Mouse (Mus musculus): ENCODE data around the gene 1700025C18Rik. TPM values are rescaled to one million over a fixed set of nuclear protein-coding genes. Genes with fewer than 3 reads are reported as not detected.

The 1700025C18Rik gene
- polyA plus RNA-seq, 2 experiments: not detected

GRCm38 (mm10) chr2:165092393-165092792, 1.8 kb upstream of the 1700025C18Rik start:
- 32% methylated on average over 7 of the region's 7 CpGs for WGBS
- H3K9me3 ChIP-seq (ENCODE audit: control insufficient read depth, low read length): no peaks in the 10 kb centered on the region
- no peaks in the 10 kb centered on the region for H3K4me1 ChIP-seq (ENCODE audit: control insufficient read depth, insufficient read depth, low read length)
- TF ChIP-seq POLR2A (IDR thresholded peaks at IDR 0.05; ENCODE audit: borderline replicate concordance, extremely low read depth, insufficient read depth, insufficient read length): no peak
- H3K9ac ChIP-seq (ENCODE audit: low read depth, low read length, severe bottlenecking): no peak overlapping the region
- no peak for ATAC-seq (ENCODE audit: low FRiP score, low read depth)
- no peaks in the 10 kb centered on the region for H3K27me3 ChIP-seq (ENCODE audit: control insufficient read depth, insufficient read depth, low read length)
- H3K27ac ChIP-seq (replicated peaks; ENCODE audit: low read depth, low read length): no peak overlapping the region
- H3K4me2 ChIP-seq (replicated peaks; ENCODE audit: low read depth, low read length, severe bottlenecking): no peak overlapping the region
- no peak overlapping the region for H3K4me3 ChIP-seq (replicated peaks; ENCODE audit: low read length)
- no peaks in the 10 kb centered on the region for H3K36me3 ChIP-seq (ENCODE audit: control insufficient read depth, insufficient read depth, low read length)
- DNase-seq (ENCODE audit: low spot score): no peak

GRCm38 (mm10) chr2:165091433-165091965, 949 bp upstream of the 1700025C18Rik start:
- H3K9me3 ChIP-seq (ENCODE audit: control insufficient read depth, low read length): no peaks in the 10 kb centered on the region
- DNase-seq (ENCODE audit: low spot score) (no peak), ATAC-seq (ENCODE audit: low FRiP score, low read depth) (no peak)
- no peaks in the 10 kb centered on the region for H3K4me1 ChIP-seq (ENCODE audit: control insufficient read depth, insufficient read depth, low read length)
- H3K27me3 ChIP-seq (ENCODE audit: control insufficient read depth, insufficient read depth, low read length): no peaks in the 10 kb centered on the region
- no peak overlapping the region for H3K4me3 ChIP-seq (replicated peaks; ENCODE audit: low read length)
- H3K27ac ChIP-seq (replicated peaks; ENCODE audit: low read depth, low read length): no peak overlapping the region
- H3K9ac ChIP-seq (ENCODE audit: low read depth, low read length, severe bottlenecking): no peak overlapping the region
- 71% methylated on average over 8 of the region's 8 CpGs for WGBS
- H3K36me3 ChIP-seq (ENCODE audit: control insufficient read depth, insufficient read depth, low read length): no peaks in the 10 kb centered on the region
- H3K4me2 ChIP-seq (replicated peaks; ENCODE audit: low read depth, low read length, severe bottlenecking): no peak overlapping the region
- no peak for TF ChIP-seq POLR2A (IDR thresholded peaks at IDR 0.05; ENCODE audit: borderline replicate concordance, extremely low read depth, insufficient read depth, insufficient read length)

- no peak for TF ChIP-seq POLR2A (IDR thresholded peaks at IDR 0.05; ENCODE audit: borderline replicate concordance, extremely low read depth, insufficient read depth, insufficient read length)
- Histone ChIP-seq H3K4me2 (replicated peaks; ENCODE audit: low read depth, low read length, severe bottlenecking) (no peak overlapping the region), H3K9me3 (ENCODE audit: control insufficient read depth, low read length) (no peaks in the 10 kb centered on the region), H3K4me3 (replicated peaks; ENCODE audit: low read length) (no peak overlapping the region), H3K27ac (replicated peaks; ENCODE audit: low read depth, low read length) (no peak overlapping the region), H3K4me1 (ENCODE audit: control insufficient read depth, insufficient read depth, low read length) (no peaks in the 10 kb centered on the region), H3K9ac (ENCODE audit: low read depth, low read length, severe bottlenecking) (no peak overlapping the region), H3K36me3 (ENCODE audit: control insufficient read depth, insufficient read depth, low read length) (no peaks in the 10 kb centered on the region), H3K27me3 (ENCODE audit: control insufficient read depth, insufficient read depth, low read length) (no peaks in the 10 kb centered on the region)
- ATAC-seq (ENCODE audit: low FRiP score, low read depth) (no peak), DNase-seq (ENCODE audit: low spot score) (no peak)
- WGBS: 26% methylated on average over 14 of the region's 14 CpGs
Observed at GRCm38 (mm10) chr2:165089470-165089869, 1.1 kb downstream of the 1700025C18Rik start.

GRCm38 (mm10) chr2:165086634-165087033, 3.9 kb downstream of the 1700025C18Rik start:
- no peaks in the 10 kb centered on the region for H3K27me3 ChIP-seq (ENCODE audit: control insufficient read depth, insufficient read depth, low read length)
- no peak for TF ChIP-seq POLR2A (IDR thresholded peaks at IDR 0.05; ENCODE audit: borderline replicate concordance, extremely low read depth, insufficient read depth, insufficient read length)
- H3K9ac ChIP-seq (ENCODE audit: low read depth, low read length, severe bottlenecking): no peak overlapping the region
- H3K27ac ChIP-seq (replicated peaks; ENCODE audit: low read depth, low read length): no peak overlapping the region
- no peak overlapping the region for H3K4me3 ChIP-seq (replicated peaks; ENCODE audit: low read length)
- H3K4me1 ChIP-seq (ENCODE audit: control insufficient read depth, insufficient read depth, low read length): no peaks in the 10 kb centered on the region
- WGBS: 82% methylated on average over 4 of the region's 4 CpGs
- DNase-seq (ENCODE audit: low spot score) (no peak), ATAC-seq (ENCODE audit: low FRiP score, low read depth) (no peak)
- H3K36me3 ChIP-seq (ENCODE audit: control insufficient read depth, insufficient read depth, low read length): no peaks in the 10 kb centered on the region
- no peak overlapping the region for H3K4me2 ChIP-seq (replicated peaks; ENCODE audit: low read depth, low read length, severe bottlenecking)
- H3K9me3 ChIP-seq (ENCODE audit: control insufficient read depth, low read length): no peaks in the 10 kb centered on the region

- H3K4me1 ChIP-seq (ENCODE audit: control insufficient read depth, insufficient read depth, low read length): no peaks in the 10 kb centered on the region
- peaks cover 47% of the 10 kb centered on the region for H3K27me3 ChIP-seq (ENCODE audit: control insufficient read depth, insufficient read depth, low read length)
- DNase-seq (ENCODE audit: low spot score) (no peak), ATAC-seq (ENCODE audit: low FRiP score, low read depth) (no peak)
- no peak overlapping the region for H3K4me3 ChIP-seq (replicated peaks; ENCODE audit: low read length)
- 33% methylated on average over 7 of the region's 7 CpGs for WGBS
- no peak overlapping the region for H3K9ac ChIP-seq (ENCODE audit: low read depth, low read length, severe bottlenecking)
- no peak overlapping the region for H3K4me2 ChIP-seq (replicated peaks; ENCODE audit: low read depth, low read length, severe bottlenecking)
- H3K36me3 ChIP-seq (ENCODE audit: control insufficient read depth, insufficient read depth, low read length): no peaks in the 10 kb centered on the region
- no peaks in the 10 kb centered on the region for H3K9me3 ChIP-seq (ENCODE audit: control insufficient read depth, low read length)
- H3K27ac ChIP-seq (replicated peaks; ENCODE audit: low read depth, low read length): no peak overlapping the region
- TF ChIP-seq POLR2A (IDR thresholded peaks at IDR 0.05; ENCODE audit: borderline replicate concordance, extremely low read depth, insufficient read depth, insufficient read length): no peak
Observed at GRCm38 (mm10) chr2:165081257-165081656, 9.3 kb downstream of the 1700025C18Rik start.

GRCm38 (mm10) chr2:165080657-165081056, 9.9 kb downstream of the 1700025C18Rik start:
- TF ChIP-seq POLR2A (IDR thresholded peaks at IDR 0.05; ENCODE audit: borderline replicate concordance, extremely low read depth, insufficient read depth, insufficient read length): no peak
- Histone ChIP-seq H3K36me3 (ENCODE audit: control insufficient read depth, insufficient read depth, low read length) (no peaks in the 10 kb centered on the region), H3K27ac (replicated peaks; ENCODE audit: low read depth, low read length) (no peak overlapping the region), H3K27me3 (ENCODE audit: control insufficient read depth, insufficient read depth, low read length) (peaks cover 53% of the 10 kb centered on the region), H3K4me2 (replicated peaks; ENCODE audit: low read depth, low read length, severe bottlenecking) (no peak overlapping the region), H3K4me1 (ENCODE audit: control insufficient read depth, insufficient read depth, low read length) (no peaks in the 10 kb centered on the region), H3K4me3 (replicated peaks; ENCODE audit: low read length) (no peak overlapping the region), H3K9me3 (ENCODE audit: control insufficient read depth, low read length) (no peaks in the 10 kb centered on the region), H3K9ac (ENCODE audit: low read depth, low read length, severe bottlenecking) (no peak overlapping the region)
- ATAC-seq (ENCODE audit: low FRiP score, low read depth): no peak
- WGBS: 23% methylated on average over 9 of the region's 9 CpGs
- DNase-seq (ENCODE audit: low spot score): no peak

Measured in limb, embryonic 14.5 days (tissue).